Mouse (Mus musculus) adipocyte (in vitro differentiated cells): Measurements from ENCODE around the gene Nav3.
"Not testable (repeated sequence)": the region's sequence is repeated elsewhere in the genome, so short reads cannot be mapped to it uniquely, and the experiment has no call there.

Experiments used
- DNase-seq: peaks from one replicate; pipeline ENCODE4 v3.0.0-alpha.2; 2016; ENCODE audit warnings: low spot score

Nav3 gene

DNA sequence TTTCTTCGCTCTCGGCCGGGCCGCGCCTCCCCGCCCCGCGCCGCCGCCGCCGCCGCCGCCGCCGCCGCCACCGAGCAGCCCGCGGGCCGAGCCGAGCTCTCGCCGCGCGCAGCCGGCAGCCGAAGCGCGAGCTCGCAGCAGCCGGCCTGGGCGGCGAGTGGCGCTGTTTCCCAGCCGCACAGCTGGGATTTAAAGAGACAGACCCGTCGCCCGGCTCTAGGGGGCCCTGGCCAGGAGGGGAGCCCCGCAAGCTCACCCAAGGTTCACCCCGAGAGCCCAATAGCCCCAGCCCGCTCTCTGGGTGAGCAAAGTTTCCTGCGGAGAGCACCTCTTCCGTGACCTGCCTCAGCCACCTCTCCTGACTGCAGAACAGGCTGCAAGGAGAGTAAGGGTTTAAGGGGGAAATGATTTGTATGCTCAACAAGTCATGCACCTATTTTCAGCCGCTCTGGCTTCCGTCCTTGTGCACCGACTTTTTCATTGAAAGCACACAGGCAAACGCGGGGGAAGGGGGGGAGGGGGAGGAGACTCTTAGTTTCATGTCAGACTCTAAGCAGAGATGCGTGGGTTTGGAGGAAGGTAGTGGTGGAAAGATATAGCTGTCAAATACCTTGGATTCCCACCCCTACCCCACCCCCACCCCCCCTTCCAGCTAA is at the start of gene Nav3:
Gene Nav3, minus strand, starts transcription at position 367 of the 656 bp plus-strand sequence.
- no peak for DNase-seq

DNA sequence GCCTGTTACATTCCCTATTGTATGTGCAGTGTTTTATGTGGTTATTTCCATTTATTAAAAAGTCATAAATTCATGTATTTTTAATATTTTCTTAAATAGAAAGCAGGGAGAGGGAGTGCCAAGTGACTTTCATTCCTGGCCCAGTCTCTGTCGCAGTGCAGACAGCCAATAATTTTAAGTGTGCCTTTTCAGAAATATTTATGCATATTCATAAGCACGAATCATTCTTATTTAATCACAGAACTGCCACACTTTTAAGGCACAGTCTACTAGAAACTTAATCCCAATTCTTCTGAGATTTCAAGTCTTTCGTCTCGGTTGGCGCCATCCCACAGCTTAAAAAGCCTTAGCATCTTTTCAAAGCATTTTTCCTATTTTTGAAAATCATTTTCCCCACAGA is 29.3 kb upstream of the Nav3 start:
- no peak for DNase-seq

- DNase-seq = no peak
These were observed 28.8 kb upstream of the Nav3 start for GRCm38 (mm10) chr10:110484822-110485221.

GRCm38 (mm10) chr10:110479189-110479588 is 23.2 kb upstream of the Nav3 start:
- DNase-seq = no peak

DNA sequence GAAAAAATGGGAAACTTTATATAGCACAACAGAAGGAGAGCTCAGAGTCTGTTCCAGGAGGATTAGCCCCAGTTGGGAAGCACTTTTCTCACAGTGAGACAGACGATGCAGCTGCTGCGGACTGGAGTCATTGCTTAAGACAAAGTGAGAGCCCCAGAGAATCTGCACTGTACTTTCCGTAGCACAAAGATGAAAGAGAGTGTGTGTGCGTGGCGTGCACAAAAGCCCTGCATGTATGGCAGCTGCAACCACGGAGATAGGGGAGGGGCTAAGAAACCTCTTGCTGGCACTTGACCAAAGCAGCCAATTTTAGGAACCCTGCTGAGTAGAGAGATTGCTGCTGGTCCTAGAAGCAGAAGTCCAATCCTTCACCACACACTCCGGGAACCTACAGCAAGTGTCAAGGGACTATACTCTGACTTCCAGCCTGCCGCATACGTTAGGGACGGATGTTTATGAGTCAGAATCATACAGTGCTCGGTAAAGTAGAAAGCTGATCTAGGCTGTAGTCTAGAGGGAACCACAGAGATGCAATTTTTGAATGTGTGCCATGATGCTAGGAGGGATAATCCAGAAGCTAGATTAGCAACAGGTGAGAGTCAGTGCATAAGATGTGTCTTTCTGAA is 21.8 kb upstream of the Nav3 start:
- DNase-seq = no peak

GRCm38 (mm10) chr10:110474107-110474506 is 18.1 kb upstream of the Nav3 start:
- DNase-seq = no peak

DNA sequence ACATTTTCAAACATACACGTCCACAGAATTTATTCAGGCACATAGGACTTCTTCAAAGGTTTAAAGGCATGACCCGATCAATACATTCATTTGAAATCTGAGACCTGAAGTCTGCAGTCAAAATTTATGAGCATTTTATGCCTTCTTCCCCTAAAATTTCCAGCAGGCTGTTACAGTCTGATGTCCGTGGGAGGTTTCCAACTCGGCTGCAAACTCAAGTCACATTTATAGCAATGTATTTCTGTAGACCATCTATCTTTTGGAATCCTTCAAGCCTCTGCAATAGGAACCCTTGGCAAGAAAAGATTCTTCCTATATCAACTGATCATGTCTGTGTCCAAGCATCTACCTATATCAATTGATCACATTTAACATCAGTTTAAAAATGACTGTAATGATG is 13.4 kb upstream of the Nav3 start:
- DNase-seq = no peak

DNA sequence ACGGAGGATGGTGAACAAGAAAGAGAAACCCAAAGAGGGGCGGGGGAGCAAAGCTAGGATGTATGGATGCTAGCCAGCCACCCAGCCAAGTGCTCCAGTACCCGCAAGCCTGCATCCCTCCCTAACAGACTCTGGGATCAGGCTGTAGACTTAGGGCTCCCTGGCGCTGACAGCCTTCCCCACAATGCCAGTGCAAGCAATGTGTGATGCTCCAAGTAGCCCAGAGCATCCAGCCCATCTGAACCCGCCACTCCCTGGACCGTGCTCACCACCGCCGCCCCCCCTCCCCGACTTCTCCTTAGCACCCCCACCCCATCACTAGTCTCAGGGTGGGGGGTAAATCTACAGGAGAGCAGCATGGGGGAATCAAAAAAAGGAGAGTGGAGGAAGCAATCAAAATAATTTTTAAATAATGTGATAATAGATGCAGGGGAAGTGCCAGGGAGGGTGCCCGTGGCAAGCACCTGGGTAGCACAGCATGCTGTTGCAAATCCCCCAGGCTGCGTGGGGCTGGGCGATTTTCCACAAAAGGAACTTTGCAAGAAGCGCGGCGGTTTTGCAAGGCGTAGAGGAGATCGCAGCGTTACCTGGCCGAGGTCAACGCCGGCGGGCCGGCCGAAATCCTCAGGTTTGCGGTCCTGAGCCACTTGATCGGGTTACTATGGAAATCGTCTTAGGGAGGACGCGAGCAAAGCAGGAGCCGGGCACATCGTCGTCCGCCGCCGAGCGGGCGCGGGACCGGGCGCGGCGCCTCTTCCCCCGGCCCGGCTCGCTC is 754 bp downstream of the Nav3 start:
- no peak for DNase-seq

DNA sequence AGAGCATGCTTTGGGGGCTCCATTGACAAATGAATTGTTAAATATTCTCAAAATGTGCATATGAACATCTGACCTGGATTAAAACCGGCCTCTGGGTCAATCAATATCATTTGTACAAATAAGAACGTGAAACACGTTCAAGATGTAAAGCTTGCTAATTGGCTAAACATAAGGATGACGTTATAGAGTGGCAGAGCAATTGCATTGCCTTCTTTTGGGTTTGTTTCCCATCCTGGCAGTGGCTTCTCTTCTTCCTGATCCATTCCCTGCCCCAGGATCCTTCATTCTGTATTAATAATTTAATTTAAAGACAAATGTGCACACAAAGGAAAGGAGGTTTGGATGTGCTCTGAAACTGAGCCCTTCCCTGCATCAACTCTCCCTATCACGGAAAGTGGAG is 2.4 kb downstream of the Nav3 start:
- DNase-seq = no peak

DNA sequence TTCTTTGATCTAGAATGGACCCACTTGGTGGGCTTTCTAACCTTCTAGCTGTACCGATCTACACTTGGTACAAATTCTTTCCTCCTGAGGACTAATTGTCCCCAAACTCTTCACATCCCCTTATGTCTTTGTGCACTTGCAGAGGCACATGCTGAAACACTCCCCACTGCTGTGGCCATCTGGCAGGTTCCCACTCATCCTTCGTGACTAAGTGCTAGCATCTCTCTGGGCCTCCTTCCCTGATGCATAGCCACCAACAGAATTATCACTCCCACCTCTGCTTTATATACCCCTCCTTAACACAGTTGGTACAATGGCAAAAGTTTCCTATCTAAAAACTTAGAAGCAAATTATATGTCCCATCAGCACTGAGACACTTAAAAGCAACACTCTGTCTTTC is 15.6 kb downstream of the Nav3 start:
- DNase-seq = no peak

DNA sequence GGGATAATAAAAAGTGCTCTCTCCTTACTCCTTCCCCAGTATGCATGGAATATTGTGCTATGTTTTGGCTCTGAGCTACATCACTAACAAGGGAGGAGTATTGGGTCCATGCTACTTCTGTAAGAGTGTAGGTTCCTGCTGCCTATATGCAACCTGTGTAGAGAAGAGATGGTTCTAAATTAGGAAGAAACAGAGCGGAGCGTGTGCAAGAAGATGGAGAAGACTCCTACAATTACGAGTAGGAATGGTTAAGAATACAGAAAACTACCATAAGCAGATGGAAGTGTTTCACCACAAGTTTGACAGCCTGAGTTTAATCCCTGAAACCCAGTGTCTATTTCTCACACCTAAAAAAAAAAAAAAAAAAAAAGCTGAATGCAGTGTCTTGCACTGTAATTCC is 24.9 kb downstream of the Nav3 start:
- DNase-seq = no peak

DNA sequence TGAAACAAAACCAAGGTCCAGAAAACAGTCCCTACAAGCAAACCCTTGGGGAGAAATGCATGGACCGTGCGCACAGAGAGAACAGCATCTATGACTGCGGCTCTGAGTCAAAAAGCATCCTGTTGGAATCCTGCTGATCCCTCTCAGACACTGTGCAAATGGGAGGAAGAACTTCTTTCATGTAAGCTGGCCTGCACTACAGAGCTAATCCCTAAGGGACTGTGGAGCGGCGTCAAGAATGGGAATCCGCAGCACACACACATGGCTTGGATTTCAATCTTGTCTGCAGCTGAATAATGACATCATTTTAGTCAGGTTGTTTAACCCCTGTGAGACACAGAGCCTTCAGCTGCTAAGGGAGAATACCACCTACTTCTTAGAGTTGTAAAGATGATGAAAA is 26.4 kb downstream of the Nav3 start:
- DNase-seq = no peak

DNA sequence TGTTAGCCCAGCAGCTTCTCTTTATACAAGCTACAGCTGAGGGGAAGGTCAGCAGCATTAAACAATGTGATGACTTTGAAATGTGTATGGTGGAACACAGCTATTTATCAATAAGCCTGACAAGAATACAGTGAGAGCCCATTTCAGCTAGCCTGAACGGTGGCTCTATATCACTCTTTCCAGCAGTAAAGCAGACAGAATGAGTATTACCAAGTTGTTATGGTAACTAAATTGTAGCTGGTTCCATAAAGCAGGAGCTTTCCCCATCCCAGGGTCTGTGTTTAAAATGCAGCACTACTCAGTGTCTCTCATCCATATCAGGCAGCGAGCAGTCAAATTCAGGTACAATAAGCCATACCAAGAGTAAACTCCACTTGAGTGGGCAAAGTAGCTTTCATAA is 27.0 kb downstream of the Nav3 start:
- no peak for DNase-seq

DNA sequence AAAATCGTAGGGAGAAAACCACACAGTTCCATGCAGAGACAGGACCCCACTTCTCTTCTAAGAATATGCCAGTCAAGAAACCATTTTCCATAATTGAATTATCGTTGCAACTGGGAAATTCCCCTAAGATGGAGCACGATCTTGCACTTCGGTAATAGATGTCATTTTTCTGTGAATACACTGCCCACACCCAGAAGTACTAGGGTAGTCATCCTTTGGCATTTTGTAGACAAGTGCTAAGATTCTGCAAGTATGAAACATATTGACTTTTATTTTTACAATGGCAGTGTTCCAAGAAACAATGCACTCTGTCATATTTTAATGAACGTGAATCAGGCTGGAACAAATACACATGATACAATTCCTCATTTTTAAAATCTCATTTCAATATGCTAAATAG is 34.5 kb downstream of the Nav3 start:
- no peak for DNase-seq

GRCm38 (mm10) chr10:110417003-110417402 is 39.0 kb downstream of the Nav3 start:
- no peak for DNase-seq

DNA sequence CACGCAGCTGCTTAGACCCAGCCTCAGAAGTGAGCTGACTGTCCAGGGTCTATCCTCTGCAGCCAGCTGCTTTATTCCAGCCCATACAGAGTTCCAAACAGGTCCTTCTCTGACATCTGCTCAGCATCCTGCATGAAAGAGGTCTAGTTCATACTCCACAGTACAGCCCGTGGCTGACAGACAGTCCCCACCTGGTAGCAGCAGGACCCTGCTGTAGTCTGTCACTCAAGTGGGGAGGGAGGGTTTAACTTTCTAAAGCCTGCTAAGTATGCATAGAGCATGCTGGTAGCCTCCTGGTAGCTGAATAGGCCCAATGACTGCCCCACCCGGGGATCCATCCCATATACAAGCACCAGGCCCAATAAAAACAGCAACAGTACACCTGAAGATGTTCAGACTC is 40.4 kb downstream of the Nav3 start:
- no peak for DNase-seq

DNA sequence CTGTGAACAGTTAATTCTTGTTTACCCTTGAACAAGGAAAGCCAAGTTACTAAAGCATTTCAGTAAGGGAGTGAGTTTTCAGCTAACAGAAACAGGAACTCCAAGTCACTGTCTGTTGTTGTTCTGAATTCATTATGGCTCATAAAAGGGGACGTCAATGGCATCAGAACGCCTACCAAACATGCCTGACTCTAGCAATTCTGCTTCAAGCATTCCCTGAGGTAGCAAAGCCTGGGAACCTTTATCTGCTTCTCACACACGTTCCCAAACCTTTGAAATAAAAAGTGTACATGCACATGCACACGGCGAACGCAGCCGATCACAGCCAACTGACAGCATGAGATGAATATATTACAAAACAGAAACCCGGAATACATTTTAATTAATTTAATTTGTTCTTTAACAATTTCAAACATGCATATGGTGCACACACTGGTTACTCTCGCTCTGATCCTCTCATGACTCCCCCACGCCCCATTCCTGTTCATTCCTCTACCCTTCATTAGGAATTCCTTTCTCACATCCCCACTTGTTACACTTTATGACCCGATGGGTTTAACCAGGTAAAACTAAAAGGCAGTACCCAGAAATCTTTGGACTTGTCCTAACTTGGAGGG is 42.6 kb downstream of the Nav3 start:
- no peak for DNase-seq

DNA sequence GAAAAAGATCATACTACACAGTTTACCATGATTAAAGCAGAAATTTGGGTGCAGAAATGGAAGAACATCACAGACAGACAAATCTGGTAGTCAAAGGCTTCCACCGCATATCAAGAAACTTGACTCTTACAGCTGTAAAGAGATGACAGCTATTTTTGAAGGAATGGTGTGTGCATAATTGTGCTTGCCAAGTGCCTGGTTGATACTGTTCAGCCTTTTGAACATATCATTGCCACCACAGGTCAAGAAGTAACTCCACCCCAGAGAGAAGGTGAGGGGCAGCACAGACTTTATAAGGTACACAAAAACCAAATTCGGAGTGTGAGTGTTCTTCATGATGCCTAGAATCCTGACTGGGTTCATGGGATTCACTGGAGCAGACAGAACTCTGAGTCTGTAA is 53.1 kb downstream of the Nav3 start:
- DNase-seq = no peak

- no peak for DNase-seq
These were observed 55.4 kb downstream of the Nav3 start for GRCm38 (mm10) chr10:110400642-110401041.

GRCm38 (mm10) chr10:110398643-110399042 is 57.4 kb downstream of the Nav3 start:
- DNase-seq = no peak

DNA sequence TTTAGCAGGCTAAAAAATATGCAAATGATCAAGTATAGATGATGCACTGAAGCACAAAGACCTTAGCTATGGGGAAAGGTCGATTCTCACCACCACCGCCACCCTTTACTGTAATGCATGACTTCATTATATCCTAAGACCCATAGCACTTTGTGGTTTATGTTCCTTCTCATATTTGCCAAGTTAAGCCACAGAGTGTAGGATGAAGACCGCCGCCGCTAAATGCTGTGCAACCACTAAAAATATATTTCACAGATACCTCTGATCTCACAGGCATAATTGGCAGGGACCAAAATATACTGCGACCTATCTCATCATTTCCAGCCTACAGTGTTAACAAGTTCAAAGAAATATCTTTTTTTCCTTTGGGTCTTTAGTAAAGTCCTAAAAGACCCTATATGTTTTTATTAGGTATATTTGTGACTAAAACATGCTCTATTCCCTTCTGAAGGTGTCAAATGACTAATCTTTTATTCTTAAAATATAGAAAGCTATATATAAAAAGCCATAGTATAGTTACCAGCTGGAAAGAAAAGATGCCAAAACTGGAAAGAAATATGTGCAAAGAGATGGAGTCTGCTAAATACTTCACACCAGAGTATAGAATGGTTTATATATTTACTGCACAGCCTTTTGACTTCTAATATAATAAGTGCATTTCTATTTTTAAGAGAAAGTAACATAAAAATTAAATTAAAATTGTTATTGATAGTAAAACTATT is 69.4 kb downstream of the Nav3 start:
- DNase-seq = no peak

DNA sequence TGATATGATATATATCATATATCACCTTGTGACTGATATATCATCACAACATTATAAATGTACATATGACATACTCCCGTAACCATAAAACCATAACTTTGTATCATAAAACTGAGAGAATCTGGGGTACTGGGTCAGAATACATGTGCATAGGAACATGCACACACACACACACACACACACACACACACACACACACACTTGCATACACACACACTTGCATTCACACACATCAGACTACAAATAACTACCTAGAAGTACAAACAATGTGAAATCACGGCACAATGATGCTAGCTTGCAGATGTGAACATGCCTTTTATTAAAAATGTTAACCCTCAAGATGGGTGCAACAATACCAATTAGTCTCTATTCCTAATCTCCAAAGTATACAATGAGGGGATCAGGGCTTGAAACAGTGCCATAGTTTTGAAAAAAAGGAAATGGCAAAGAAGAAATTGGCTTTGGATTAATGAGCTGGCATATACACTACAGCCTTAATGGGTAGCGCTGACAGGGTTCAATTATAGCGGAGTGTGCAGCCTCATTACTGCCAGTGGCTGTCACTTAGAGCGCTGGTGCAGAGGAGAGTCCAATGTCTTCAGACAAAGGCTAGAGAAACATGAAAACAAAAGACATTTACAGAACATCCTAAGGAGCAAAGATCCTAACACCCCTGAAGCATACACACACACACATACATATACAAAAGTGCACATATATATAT is 72.3 kb downstream of the Nav3 start:
- DNase-seq = not testable (repeated sequence)
